Comparison of ENCODE assay signal across 11 mouse cellular contexts in the genomic region with DNA sequence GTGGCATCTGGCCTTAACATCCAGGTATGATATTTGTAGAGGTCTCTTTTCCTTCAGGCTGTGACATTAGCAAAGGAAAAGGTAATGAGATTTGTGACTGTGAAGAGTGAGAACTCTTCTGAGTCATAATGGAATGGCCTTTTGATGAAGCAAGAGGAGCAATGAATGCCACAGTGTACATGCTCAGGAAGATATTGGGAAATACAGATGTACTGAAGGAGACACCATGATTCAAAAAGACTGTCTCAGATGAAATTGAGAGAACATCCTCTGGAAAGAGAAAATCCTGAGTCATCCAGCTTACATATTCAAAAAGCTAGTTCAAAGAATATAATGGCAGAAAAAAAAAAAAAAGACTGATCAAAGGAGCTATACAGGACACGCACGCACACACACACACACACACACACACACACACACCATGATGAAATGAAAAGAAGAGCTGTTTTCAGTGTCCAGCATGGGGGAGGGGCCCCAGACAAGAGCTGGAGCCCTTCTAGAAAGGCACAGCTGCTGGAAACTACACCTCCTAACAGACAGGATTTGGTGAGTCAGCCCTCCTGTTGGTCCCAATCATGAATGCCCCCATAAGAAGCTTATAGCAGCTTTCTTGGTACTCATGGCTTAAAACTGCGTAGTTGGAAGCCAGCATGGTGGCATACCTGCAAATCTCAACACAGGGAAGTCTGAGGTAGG.
A peak's percentile ranks its signal among the peaks of the same experiment; 100 is the strongest.
DNase-seq lines count a peak whose midpoint lies in the region; ATAC-seq lines count a peak whose summit lies in the region.
"Had no signal": no experiment of that assay in that cellular context is flagged by ENCODE, and none has a peak within 500 bp of the region (broad histone marks: within the 10 kb centered on the region; RNA-seq: fewer than 3 reads in every experiment).

No protein-coding gene starts in this region.

- 71% methylated on average over 3 of the region's 3 CpGs for WGBS in lung, embryonic 15.5 days
- 42% methylated on average over 3 of the region's 3 CpGs for WGBS in midbrain, embryonic 11.5 days

- H3K9me3 ChIP-seq in lung, embryonic 15.5 days, result no peaks in the 10 kb centered on the region
- no peaks in the 10 kb centered on the region for H3K9me3 ChIP-seq in midbrain, embryonic 11.5 days (ENCODE audit: control insufficient read depth, low read length)

- 0 out of 2 replicates have a peak overlapping the region, but pooled peaks have one; percentile 19 for H3K27ac ChIP-seq in lung, embryonic 15.5 days
- H3K27ac ChIP-seq in midbrain, embryonic 11.5 days (ENCODE audit: low read depth, low read length), result no peak overlapping the region

- no peaks in the 10 kb centered on the region for H3K36me3 ChIP-seq in lung, embryonic 15.5 days
- H3K36me3 ChIP-seq in midbrain, embryonic 11.5 days (ENCODE audit: control insufficient read depth, insufficient read depth, low read length), result no peaks in the 10 kb centered on the region

- H3K4me1 ChIP-seq in lung, embryonic 15.5 days, result no peaks in the 10 kb centered on the region
- peaks cover 9% of the 10 kb centered on the region for H3K4me1 ChIP-seq in midbrain, embryonic 11.5 days (ENCODE audit: control insufficient read depth, insufficient read depth, low read length)

- DNase-seq in cerebellum, postnatal 4 days (ENCODE audit: low spot score in 2 of 2), result no peak
- DNase-seq in lung, postnatal 14 days, result no peak
- no peak for DNase-seq in midbrain, embryonic 11.5 days (ENCODE audit: low spot score, missing footprints)
- peak; percentile 6 to 13 for DNase-seq in right cerebral cortex, postnatal 36 days (ENCODE audit: low spot score in 2 of 2)
- no peak for DNase-seq in heart, postnatal 25 days (ENCODE audit: low spot score)
- no peak for DNase-seq in testis, postnatal 14 days (ENCODE audit: low spot score)
- DNase-seq: kidney, adult 11 months; lung, adult 18-20 months had no signal

- ATAC-seq in cerebellum, adult (ENCODE audit: insufficient number of reproducible peaks, low FRiP score, low TSS enrichment), result peak; percentile 63; the same call in 1 of the 2 replicates
- ATAC-seq in lung, embryonic 15.5 days (ENCODE audit: borderline replicate concordance, extremely low read depth, low FRiP score, low TSS enrichment), result no peak
- ATAC-seq in midbrain, embryonic 11.5 days (ENCODE audit: low FRiP score), result peak; percentile 77

- H3K9ac ChIP-seq in lung, embryonic 15.5 days, result no peak overlapping the region
- no peak overlapping the region for H3K9ac ChIP-seq in midbrain, embryonic 11.5 days (ENCODE audit: low read length)

- H3K4me2 ChIP-seq in lung, embryonic 15.5 days, result no peak overlapping the region
- H3K4me2 ChIP-seq in midbrain, embryonic 11.5 days, result no peak overlapping the region
- H3K4me2 ChIP-seq: heart, embryonic 11.5 days had no signal

- no peak overlapping the region for H3K4me3 ChIP-seq in lung, embryonic 15.5 days
- H3K4me3 ChIP-seq in midbrain, embryonic 11.5 days (ENCODE audit: low read depth, low read length), result no peak overlapping the region

- intact Hi-C loops in heart, postnatal 25 days (cut with DNase I), result no loop called here

- no peaks in the 10 kb centered on the region for H3K27me3 ChIP-seq in lung, embryonic 15.5 days
- H3K27me3 ChIP-seq in midbrain, embryonic 11.5 days (ENCODE audit: control insufficient read depth, insufficient read depth, low read length), result no peaks in the 10 kb centered on the region

Comparison
In these comparisons a context has a peak if more than half of its experiments do, and no peak if none do; other contexts are left out.
1. DNase-seq: peak in right cerebral cortex, postnatal 36 days (2 of 2); none in cerebellum, postnatal 4 days (0 of 2), lung, postnatal 14 days (single experiment), midbrain, embryonic 11.5 days (single experiment), heart, postnatal 25 days (single experiment) and testis, postnatal 14 days (single experiment).